Mouse (Mus musculus) cerebellum, adult 2 months (tissue): ENCODE results near the gene Krt23.

Experiments
- CTCF ChIP-seq: fragments of 200-500 bp; IDR thresholded peaks from 2 replicates; pipeline ENCODE4 v1.5.1; 2011; ENCODE audit warnings: low read depth, mild to moderate bottlenecking, control low read depth, low read length, moderate library complexity, borderline replicate concordance; ENCODE audit not compliant: insufficient read depth
- POLR2A ChIP-seq: fragments of 200-500 bp; IDR thresholded peaks from 2 replicates; pipeline ENCODE4 v1.6.1; 2011; ENCODE audit warnings: low read length, control low read depth, borderline replicate concordance; ENCODE audit not compliant: insufficient read depth

DNA sequence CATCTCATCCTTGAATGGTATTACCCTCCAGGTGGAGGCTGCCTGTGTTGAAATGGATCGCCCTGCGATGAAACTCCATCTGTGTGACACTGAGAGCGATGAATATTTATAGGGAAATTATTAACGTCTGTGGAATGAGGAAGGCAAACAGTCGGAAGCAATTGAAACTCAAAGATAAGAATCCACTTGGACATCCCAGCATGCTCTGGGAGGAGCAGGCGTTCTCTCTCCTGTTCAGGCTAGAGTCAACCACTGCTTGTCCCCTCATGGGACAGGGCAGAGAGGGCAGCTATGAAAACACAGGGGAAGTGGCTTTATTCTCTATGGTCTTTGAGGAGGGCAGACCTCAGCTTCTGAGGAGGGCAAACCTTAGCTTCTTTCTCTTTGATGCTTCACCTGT is 19.5 kb downstream of the Krt23 start:
- no peak for TF ChIP-seq CTCF
- no peak for TF ChIP-seq POLR2A
